Mouse (Mus musculus) adrenal gland, postnatal 36 days (tissue): ENCODE data around the gene Stx2. TPM values are rescaled to one million over a fixed set of nuclear protein-coding genes. Genes with fewer than 3 reads are reported as not detected.
A peak's percentile ranks its signal among the peaks of the same experiment; 100 is the strongest.
"Not testable (repeated sequence)": the region's sequence is repeated elsewhere in the genome, so short reads cannot be mapped to it uniquely, and the experiment has no call there.

ENCODE experiments used
- DNase-seq, 2 experiments: peaks; one replicate each; pipeline ENCODE4 v3.0.0; 2021; ENCODE audit warnings: mixed read lengths in 1 of 2
- total RNA-seq, 2 experiments: library from RNA; stranded (reverse); gene quantifications; 2 replicates each; pipeline ENCODE4 v1.2.3; 2021

The Stx2 gene
- total RNA-seq, 2 experiments from 2014 or later: 22.9 to 26.9 TPM

DNA sequence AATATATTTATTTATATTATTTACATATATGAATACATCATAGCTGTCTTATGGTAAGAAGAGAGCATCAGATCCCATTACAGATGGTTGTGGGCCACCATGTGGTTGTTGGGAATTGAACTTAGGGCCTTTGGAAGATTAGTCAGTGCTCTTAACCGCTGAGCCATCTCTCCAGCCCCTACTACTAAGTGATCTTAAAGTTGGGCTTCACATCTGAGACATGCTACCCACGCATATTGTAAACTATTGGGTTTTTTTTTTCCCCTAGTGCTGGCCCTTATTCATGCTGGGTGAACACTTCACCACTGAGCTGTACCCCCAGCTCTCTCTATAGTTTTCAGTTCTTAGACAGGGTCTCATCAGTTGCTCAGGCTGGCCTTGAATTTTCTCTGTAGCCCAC, 2.6 kb upstream of the Stx2 start:
- no peak for DNase-seq

DNA sequence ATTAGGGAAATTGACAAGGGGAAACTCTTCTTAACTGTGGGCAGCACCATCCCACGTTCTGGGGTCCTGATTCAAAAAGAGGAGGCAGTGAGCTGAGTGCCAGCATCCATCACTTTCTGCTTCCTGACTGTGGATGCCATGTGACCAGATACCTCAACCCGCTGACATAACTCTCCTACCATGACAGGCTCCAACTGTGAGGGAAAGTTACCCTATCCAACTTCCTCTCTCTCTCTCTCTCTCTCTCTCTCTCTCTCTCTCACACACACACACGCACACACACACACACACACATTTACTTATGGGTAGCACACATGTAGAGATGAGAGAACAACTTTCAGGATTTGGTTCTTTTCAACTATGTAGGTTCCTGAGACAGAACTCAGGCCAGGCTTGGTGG, 1.2 kb upstream of the Stx2 start:
- DNase-seq: no peak

DNA sequence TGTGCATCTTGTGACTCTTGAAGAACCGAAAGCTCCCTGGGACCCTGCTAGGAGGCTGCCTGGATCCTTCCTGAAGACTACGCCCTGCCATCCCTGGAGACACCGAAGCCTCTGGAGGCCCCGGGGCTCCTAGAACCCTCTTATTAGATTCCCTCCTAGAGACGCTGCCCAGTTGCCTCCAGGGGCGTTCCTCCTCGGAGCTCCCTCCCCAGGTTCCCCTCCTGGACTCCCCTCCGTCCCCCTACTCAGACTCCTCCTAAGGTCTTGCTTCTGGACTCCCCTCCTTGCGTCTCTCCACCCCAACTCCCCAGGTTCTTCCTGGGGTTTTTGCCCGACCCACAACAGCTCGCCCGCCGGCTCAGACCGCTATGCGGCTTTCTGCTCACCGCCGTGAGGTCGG, 366 bp downstream of the Stx2 start:
- no peak for DNase-seq

DNA sequence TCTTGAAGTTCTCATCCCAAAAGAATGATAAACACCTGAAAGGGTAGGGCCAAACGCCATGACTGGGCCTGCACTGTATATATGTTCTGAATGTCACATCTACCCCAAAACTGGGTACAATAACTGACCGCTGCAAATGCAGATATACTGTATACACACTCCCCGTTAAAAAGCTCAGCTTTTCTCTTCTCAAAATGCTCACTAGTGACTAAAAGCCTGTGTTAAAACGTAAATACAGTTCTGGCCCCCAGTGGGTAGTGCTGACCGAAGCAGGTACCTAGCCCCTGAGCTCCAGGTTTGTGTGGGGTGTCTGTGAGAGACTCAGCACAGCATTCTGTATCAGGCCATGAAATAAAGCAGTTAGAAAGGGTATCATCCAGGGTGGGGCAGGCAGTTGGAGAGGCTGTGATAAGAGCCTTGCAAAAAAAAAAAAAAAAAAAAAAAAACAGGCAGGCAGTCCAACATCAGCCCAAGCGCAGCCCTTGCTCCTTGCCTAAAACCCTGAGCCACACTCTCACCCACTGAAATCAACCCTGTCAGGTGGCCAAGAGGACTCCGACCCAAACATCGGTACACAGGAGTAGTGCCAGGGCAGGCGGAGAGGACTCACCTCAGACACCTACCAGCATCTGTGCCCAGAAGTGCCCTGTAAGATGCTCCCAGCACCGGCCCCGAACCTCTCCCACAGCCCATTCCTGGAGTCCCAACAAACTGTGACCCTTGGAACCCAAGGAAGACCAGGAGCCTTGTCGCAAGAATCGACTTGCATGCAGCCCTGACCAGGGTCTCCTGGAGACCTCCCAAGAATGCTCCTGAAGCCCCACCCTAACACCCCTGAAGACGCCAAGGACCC, 1.0 kb downstream of the Stx2 start:
- DNase-seq: peak in 1 of 2 experiments; percentile 25

DNA sequence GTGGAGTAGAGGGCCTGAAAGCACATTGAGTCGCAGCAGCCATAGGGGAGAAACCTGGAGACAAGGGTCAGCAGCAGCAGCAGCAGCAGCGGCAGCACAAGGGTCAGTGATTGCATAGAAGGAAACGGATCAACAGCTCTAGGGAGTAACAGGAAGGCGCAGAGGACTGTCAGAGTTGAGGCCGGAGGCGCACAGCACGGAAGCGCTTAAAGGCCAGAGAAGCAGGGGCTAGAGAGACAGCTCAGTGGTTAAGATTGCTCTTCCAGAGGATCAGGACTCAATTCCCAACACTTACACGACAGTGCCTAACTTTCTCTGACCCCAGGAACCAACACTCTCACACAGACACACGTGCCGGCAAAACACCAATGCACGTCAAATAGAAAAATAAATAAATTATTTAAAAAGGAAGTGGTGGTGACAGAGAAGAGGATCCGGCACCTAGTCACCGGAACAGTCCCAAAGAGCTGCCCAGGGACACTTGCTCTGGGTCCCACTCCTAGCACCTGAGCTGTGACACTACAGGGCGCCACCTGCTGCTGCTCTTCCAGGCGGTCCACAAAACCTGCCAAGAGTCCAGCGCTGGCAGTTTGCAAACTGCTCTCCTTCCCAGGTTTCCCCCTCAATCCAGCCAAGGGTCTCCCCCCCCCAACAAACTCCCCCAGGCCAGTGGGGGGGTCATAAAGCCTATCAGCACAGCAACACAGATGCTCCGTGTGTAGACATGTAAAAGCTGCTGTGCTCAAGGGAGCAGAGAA, 2.2 kb downstream of the Stx2 start:
- DNase-seq: peak in 1 of 2 experiments; percentile 35

DNA sequence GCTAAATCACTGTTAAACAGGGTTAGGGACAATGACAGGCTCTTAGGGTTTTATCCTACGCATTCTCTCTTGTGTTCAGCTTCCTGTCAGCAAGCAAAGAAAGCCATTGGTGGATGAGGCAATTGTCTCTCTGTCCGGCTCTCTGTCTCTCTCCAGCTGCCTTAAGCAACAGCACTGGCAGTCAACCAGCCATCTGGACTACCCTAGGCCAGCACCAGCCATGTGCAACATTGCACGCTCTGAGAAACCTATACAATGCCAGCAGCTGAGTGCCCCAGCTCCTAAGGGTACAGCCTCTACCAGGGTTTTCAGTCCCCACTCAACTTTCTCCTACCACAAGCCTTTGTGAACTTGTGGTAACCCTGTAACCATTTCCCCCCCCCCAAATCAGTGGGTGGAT, 3.0 kb downstream of the Stx2 start:
- peak; percentile 27 to 51 for DNase-seq

DNA sequence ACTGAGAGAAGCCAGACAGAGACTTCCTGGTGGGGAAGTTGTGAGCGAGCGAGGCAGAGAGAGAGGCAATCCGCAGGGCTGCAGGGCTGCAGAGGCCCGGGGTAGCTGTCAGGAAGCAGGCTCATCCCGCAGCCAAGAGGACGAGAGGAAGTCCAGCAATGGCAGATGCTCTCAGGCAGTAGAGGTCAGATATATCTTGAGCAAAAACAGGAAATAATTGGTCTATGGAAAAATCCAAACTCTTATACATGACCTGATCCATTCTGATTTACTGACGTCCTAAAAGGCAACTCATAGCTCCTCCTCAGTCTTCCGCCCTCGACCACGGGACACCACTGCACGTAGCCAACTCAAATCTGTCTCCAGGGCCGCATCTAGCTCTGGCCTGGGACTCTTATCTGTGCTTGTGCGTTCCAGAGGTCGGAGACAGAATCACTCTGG, 5.8 kb downstream of the Stx2 start:
- DNase-seq: peak in 1 of 2 experiments; percentile 48

DNA sequence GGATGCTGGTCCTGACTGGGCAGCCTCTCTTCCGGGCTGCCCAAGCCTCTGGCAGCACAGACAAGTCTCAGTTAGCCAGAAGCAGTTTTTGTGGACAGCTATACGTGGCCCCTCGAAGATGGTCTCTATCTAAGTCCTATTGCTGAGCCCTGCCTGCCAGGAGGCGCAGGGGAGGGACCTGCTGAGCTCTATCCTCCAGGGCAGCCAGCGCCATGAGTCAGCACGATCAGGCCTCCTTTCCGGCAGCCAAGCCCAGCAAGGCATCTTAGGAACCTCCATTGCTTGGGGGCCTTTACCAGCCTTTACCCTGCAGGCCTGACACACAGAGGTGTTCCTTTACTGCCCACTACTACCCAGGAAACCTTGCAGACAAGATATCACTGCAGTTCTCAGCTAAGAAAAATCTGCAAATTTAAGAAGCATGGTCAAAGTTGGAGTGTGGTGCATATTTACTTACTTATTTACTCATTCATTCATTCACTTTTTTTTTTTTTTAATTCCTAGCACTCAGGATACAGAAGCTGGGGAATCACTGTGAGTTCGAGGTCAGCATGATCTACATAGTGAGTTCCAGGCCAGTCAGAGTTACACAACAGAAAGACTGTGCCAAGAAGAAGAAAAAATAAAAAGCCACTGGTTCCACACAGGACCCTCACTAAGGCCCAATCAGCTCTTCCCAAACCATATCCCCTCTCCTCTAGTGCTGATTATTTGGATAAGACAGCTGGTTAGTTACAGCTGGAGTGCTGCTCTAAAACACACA, 7.5 kb downstream of the Stx2 start:
- DNase-seq: peak; percentile 68 to 75

DNA sequence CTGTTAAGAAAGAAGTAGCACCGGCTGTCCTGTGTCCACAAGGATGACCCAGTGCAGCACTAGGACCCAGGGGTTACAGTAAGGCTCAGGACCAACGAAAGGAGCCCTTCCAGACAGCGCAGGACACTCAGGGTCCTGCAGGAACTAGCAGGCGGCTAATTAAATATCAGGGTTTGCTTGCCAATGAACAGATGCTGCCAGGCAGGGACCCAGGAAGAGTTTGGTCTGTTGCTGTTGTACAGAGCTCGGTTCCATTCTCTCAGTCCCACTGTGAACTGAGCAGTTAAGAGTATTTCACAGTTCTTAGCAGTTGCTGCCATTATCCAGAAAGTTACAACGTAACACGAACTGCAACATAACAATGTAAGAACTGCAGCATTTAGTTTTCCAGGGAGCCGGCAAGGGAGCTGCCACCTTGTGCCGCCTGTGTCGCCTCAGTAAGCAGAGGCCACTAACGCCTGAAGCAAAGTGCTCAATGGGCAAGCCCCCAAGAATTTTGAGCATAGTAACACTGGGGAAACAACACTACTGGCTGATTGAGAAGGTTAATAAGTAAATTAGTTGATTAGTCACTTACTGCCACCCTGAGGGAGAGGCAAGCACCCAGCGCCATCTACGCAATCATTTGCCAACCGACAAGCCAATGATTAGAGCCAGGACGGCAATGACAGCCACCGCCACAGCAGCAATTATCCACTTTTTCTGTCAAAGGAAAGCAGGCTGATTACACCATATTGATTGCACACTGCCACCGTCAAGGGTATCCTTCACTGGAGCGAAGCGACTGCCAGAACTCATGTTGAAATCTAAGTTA, 21.0 kb downstream of the Stx2 start:
- peak in 1 of 2 experiments; percentile 61 for DNase-seq

DNA sequence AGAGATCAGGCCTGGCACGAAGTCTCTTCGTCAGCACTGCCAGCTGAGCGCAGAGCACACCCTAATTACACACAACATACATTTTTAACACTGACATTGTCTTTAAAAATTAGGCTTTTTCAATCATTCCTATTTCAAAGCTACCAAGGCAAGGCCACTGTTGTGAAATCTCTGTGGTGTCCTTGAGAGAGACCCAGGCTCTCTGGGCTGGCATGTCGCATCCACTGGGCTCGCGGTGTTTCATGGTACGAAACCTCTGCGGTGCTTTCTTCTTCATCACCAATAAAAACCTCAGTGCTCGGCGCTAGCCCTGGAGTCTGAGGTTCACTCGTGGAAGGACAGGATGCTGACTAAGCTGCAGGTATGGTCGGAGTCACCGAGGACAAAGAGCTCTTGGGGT, 22.4 kb downstream of the Stx2 start:
- peak; percentile 39 to 63 for DNase-seq

DNA sequence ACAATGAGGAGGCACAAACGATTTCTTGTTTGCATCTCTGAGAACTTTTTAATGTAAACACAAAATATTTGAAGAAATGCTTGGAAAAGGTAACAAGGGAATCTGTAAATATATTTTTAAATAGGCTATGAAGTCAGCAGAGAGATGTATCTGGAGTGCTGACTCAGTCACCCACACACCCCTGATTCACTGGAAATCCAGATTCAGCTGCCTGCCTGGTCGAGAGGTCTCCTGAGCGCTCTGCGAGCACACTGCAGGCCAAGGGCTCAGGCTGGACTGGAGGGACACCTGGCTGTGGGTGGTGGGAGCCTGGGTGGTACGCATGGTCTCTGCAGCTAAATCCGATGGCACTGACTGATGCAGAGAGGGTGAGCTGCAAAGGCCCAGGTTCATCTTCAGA, 23.8 kb downstream of the Stx2 start:
- DNase-seq: no peak

DNA sequence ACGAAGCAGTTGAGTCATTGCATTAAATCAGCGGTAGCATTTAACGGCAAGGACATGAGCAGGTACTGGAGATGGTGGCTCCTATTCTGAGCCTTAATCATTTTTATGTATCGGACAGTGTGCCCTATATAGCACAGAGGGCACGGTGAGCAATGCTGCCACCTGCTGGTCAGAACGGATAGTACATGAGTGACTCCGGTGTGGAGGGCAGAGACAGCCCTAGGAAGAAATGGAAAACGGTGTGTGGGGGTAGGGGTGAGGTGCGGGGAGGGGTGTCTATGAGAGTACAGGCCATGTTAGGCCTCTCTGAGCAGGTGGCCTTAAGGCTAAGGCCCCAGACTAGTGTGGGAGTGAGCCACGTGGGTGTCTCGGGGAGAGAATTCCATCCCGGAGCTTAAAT, 26.8 kb downstream of the Stx2 start:
- DNase-seq: peak; percentile 80 to 81

DNA sequence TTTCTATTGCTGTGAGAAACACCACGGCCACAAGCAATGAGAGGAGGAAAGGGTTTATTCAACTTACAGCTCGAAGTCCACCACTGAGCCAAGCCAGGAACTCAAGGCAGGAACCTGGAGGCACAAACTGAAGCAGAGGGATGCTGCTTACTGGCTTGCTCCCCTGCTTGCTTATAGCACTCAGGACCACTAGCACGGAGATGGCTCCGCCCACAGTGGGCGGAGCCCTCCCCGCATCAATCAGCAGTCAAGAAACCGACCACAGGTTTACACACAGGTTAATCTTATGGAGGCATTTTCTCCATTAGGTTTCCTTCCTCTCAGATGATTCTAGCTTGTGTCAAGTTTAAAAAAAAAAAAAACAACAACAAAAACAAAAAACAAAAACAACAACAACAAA, 27.5 kb downstream of the Stx2 start:
- DNase-seq: no peak

DNA sequence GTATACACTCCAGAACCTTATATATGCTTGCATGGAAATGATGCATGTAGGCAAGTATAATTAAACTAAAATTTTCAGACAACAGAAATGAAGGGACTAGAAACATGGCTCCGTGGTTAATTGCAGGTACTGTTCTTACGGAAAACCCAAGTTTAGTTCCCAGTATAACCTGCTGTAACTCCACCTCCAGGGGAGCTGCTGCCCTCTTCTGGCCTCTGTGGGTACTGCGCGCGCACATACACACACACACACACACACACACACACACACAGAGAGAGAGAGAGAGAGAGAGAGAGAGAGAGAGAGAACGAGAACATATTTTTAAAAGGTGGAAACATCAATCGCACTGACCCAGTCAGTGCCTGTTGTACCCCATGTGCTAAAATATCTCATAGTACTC, 29.4 kb downstream of the Stx2 start:
- no peak for DNase-seq

DNA sequence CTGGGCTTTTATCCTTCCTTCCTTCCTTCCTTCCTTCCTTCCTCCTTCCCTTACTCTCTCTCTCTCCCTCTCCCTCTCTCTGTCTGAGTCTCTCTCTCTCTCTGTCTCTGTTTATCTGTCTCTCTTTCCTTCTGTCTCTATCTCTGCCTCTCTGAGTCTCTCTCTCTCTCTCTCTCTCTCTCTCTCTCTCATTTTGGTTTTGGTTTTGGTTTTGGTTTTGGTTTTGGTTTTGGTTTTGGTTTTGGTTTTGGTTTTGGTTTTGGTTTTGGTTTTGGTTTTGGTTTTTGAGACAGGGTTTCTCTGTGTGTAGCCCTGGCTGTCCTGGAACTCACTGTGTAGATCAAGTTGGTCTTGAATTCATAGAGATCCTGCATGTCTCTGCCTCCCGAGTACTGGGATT, 30.9 kb downstream of the Stx2 start:
- DNase-seq: not testable (repeated sequence)

DNA sequence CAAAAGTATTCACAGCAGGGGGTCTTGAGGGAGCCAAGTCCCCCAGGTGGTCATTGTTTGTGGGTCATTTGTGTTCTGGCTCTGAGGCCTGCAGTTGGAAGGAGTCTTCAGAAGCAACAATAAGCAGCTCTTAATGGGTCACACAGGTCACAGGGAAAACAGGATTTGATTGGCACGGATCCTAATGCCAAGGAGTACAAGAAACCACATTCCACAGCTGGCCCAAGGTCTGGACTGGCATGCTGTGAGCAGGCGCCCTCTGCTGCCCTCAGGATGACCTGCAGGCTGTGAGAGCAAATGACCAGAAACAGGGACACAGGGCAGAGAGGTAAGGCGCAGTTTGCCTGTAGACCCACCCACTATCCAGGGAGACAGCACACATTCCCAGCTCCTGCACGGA, 32.1 kb downstream of the Stx2 start:
- peak; percentile 59 to 66 for DNase-seq

DNA sequence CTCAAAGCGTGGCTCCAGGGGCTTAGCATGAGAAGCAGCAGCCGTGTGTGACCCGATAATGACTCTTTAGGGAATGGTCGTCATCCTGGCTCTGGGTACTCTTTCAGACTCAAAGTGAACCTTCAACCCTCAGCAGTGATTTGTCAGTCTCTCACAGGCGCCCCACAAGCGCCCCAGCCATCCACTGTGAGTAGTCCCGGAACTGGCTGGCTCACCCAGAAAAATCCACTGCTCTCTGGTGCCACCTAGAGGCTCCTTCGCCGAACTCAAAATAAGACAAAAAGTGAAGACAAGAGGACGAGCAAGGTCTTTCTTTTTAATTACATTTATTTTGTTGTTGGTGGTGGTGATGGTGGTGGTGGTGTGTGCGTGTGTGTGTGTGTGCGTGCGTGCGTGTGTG, 37.1 kb downstream of the Stx2 start:
- peak; percentile 77 to 80 for DNase-seq

DNA sequence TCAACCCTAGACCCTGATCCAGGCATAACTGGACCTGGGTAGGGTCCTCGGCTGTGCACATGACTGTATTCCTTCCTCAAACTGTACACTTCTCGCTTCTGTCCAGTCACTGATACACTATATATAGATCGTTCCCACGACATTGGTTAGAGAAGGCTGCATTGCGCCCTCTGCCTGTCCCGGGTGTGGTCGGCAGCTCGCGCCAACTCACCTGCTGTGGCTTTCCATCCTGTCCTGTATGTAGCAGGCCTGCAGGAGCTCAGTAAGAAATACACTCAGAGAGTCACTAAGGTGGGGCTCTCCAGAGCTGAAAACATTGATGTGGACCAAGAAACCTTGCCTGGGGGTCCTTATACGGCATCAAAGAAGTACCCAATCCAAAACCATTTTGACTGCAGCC, 37.5 kb downstream of the Stx2 start:
- no peak for DNase-seq

DNA sequence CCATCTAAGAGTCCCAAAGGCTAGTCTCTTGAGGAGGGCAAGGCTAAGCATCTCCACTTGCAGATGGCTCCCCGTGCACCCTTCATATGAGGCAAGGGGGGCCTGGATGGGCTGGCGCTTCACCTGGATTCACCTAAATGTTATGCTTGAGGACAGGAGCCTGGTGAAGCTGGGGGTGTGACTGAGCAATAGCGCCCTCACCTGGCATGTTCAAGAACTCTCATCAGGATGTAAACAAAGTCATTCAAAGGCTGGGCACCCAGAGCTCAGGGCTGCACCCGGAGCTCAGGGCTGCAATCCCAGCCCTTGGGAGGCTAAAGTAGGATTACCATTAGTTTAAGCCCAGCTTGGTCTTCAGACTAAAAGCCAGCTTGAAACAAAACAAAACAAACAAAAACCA, 44.0 kb downstream of the Stx2 start:
- no peak for DNase-seq

DNA sequence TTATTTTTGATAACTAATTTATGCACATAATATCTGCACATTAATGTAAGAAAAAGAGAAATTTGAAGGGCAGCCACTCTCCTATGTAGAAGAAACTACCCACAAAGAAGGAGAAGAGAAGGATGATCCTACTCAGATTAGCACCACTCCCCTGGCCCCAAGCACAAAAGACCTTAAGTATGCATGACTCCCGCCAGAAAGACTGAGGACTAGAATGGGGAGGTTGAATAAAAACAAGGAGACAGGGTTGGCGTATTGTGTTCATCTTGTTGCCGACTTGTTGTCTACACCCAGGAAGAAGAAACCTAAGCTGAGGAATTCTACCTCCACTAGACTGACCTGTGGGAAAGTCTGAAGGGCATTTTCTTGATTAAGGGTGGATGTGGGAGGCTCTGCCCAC, 49.5 kb downstream of the Stx2 start:
- DNase-seq: no peak

DNA sequence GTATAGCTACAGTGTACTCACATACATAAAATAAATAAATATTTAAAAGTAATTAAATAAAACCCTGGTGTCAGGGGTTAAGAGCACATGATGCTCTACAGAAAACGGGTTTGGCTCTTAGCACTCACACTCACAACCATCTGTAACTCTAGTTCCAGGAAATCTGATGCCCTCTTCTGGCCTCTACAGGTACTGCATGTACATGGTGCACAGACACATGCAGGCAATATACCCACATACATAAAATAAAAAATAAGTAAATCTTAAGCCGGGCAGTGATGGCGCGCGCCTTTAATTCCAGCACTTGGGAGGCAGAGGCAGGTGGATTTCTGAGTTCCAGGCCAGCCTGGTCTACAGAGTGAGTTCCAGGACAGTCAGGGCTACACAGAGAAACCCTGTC, 54.0 kb downstream of the Stx2 start:
- DNase-seq: not testable (repeated sequence)
